Mouse (Mus musculus) limb, embryonic 14.5 days (tissue): ENCODE results near the gene Adcy2. TPM values are rescaled to one million over a fixed set of nuclear protein-coding genes. Genes with fewer than 3 reads are reported as not detected.

Experiments
- ATAC-seq: fragments of 200-750 bp; cut with Nextera tagmentation; 2 replicates; pipeline ENCODE4 v1.8.0; 2017; ENCODE audit warnings: low read depth, moderate number of reproducible peaks, moderate TSS enrichment; ENCODE audit not compliant: low FRiP score
- DNase-seq: peaks from one replicate; pipeline ENCODE4 v3.0.0-alpha.2; 2015; ENCODE audit warnings: low spot score
- H3K27ac ChIP-seq: fragments of 300-500 bp; sonication (generic); replicated peaks from 2 replicates; pipeline ENCODE4 v1.5.1; 2014; ENCODE audit warnings: low read depth, mild to moderate bottlenecking, low read length, moderate library complexity, mixed read lengths
- H3K27me3 ChIP-seq: fragments of 300-500 bp; sonication (generic); 2 replicates; pipeline ENCODE4 v1.6.1; 2014; ENCODE audit warnings: low read length, mixed read lengths; ENCODE audit not compliant: control insufficient read depth, insufficient read depth
- H3K36me3 ChIP-seq: fragments of 300-500 bp; sonication (generic); 2 replicates; pipeline ENCODE4 v1.6.1; 2014; ENCODE audit warnings: mild to moderate bottlenecking, low read length, moderate library complexity, mixed read lengths; ENCODE audit not compliant: control insufficient read depth, insufficient read depth
- H3K4me1 ChIP-seq: fragments of 300-500 bp; sonication (generic); 2 replicates; pipeline ENCODE4 v1.6.1; 2014; ENCODE audit warnings: antibody characterized with exemption, low read length, mixed read lengths; ENCODE audit not compliant: control insufficient read depth, insufficient read depth
- H3K4me2 ChIP-seq: fragments of 300-500 bp; sonication (generic); replicated peaks from 2 replicates; pipeline ENCODE4 v1.6.1; 2014; ENCODE audit warnings: low read depth, mild to moderate bottlenecking, low read length, moderate library complexity; ENCODE audit not compliant: severe bottlenecking
- H3K4me3 ChIP-seq: fragments of 300-500 bp; sonication (generic); replicated peaks from 2 replicates; pipeline ENCODE4 v1.5.1; 2014; ENCODE audit warnings: low read length
- H3K9ac ChIP-seq: fragments of 300-500 bp; sonication (generic); 2 replicates; pipeline ENCODE4 v1.6.1; 2014; ENCODE audit warnings: mild to moderate bottlenecking, low read depth, low read length, moderate library complexity; ENCODE audit not compliant: severe bottlenecking
- H3K9me3 ChIP-seq: fragments of 300-500 bp; sonication (generic); 2 replicates; pipeline ENCODE4 v1.6.1; 2016; ENCODE audit warnings: low read length; ENCODE audit not compliant: control insufficient read depth
- POLR2A ChIP-seq: fragments of 200-500 bp; IDR thresholded peaks from 2 replicates; pipeline ENCODE4 v1.8.0; 2012; ENCODE audit warnings: inconsistent platforms, mild to moderate bottlenecking, moderate library complexity, borderline replicate concordance; ENCODE audit not compliant: insufficient read depth, insufficient read length; ENCODE audit errors: extremely low read depth
- WGBS: fragments of 180-500 bp; shearing (Covaris S2); extraction: QIAGEN DNeasy Blood & Tissue Kit; methylation state at CpG from one replicate; pipeline ENCODE4 v1.1.7; 2014; 5-methylcytosine and 5-hydroxymethylcytosine counted together
- polyA plus RNA-seq, 2 experiments: library from polyadenylated mRNA; depleted of rRNA in 1 of 2; stranded (reverse) in 1 of 2; unstranded in 1 of 2; fragments of >200 nt; fragmentation: Nextera tagmentation in 1 of 2; extraction: Ambion mirVana in 1 of 2; gene quantifications; 2 replicates each; pipeline versions ENCODE4 v1.2.1 to v1.2.3; 2012 to 2014

Adcy2 gene
- polyA plus RNA-seq, 2 experiments, result 12.8 to 16.0 TPM

GRCm38 (mm10) chr13:68902708-68903107 lies 96.6 kb downstream of the Adcy2 start:
- no peaks in the 10 kb centered on the region for H3K36me3 ChIP-seq
- no peak for DNase-seq
- 100% methylated on average over 1 of the region's 1 CpGs for WGBS
- no peaks in the 10 kb centered on the region for H3K9me3 ChIP-seq
- no peak for TF ChIP-seq POLR2A
- H3K4me3 ChIP-seq, result no peak overlapping the region
- H3K4me1 ChIP-seq, result no peaks in the 10 kb centered on the region
- H3K4me2 ChIP-seq, result no peak overlapping the region
- no peaks in the 10 kb centered on the region for H3K27me3 ChIP-seq
- no peak for ATAC-seq
- no peak overlapping the region for H3K27ac ChIP-seq
- no peak overlapping the region for H3K9ac ChIP-seq

DNA sequence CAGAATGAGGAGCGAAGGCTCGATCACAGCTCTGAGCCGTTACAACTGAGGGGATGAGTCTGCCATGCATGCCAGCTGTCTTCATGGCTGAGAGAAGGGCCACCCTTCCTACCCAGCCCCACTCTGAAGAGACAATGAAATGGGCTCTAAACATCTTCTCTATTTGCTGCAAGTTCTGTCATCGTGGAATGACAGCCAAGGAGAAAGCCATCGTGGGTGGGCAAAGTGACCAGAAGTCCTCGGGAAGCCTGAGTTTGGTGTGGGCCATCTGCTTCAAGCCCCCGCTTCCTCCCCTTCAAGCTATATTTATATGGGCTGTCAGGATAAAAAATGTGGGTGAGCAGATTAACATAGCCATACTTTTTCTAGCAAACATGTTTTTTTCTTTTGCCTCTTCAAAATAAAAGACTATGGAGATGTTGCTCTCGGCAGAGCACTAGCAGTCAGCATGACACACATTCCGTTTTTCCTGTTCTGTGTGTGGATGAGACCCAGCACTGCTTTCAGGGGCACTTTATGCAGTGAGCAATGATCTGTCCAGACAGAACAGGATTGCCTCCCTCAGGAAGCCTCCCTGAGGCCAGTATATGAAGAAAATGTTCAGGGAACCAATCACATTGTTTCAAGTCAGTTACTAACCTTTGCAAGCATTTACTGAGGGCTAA lies 109.3 kb downstream of the Adcy2 start:
- no peak for ATAC-seq
- Histone ChIP-seq H3K27me3 (no peaks in the 10 kb centered on the region), H3K36me3 (peaks cover 7% of the 10 kb centered on the region; the same call in 1 of the 2 replicates), H3K4me2 (no peak overlapping the region), H3K9me3 (no peaks in the 10 kb centered on the region), H3K4me1 (no peaks in the 10 kb centered on the region), H3K27ac (no peak overlapping the region), H3K4me3 (no peak overlapping the region), H3K9ac (no peak overlapping the region)
- TF ChIP-seq POLR2A, result no peak
- DNase-seq, result no peak
- WGBS, result 81% methylated on average over 9 of the region's 9 CpGs

DNA sequence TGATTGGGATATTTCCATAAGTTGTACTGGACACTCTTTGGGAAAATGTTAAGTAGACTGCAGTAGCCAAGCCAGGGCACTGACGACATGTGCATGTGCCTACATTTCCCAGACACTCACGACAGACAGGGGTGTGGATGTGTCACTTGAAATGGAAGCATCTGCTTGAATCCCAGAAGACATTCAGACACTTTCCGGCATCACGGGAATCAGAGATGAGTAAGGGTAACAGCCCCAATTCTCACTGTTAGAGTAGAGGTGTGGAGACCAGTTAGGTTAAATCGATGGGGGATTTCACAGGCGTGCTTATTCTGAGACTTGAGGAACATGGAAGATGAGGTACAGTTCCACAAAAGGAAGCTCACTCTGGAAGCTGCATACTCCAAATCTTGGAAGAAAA lies 130.6 kb downstream of the Adcy2 start:
- Histone ChIP-seq H3K4me2 (no peak overlapping the region), H3K27ac (no peak overlapping the region), H3K4me1 (no peaks in the 10 kb centered on the region), H3K27me3 (no peaks in the 10 kb centered on the region), H3K9me3 (no peaks in the 10 kb centered on the region), H3K9ac (no peak overlapping the region), H3K4me3 (no peak overlapping the region), H3K36me3 (no peaks in the 10 kb centered on the region)
- 93% methylated on average over 6 of the region's 6 CpGs for WGBS
- no peak for TF ChIP-seq POLR2A
- ATAC-seq (no peak), DNase-seq (no peak)

GRCm38 (mm10) chr13:68867940-68868655 lies 131.2 kb downstream of the Adcy2 start:
- DNase-seq (no peak), ATAC-seq (no peak)
- Histone ChIP-seq H3K9ac (no peak overlapping the region), H3K27me3 (no peaks in the 10 kb centered on the region), H3K4me2 (no peak overlapping the region), H3K36me3 (no peaks in the 10 kb centered on the region), H3K9me3 (no peaks in the 10 kb centered on the region), H3K4me3 (no peak overlapping the region), H3K27ac (no peak overlapping the region), H3K4me1 (no peaks in the 10 kb centered on the region)
- WGBS, result 68% methylated on average over 1 of the region's 1 CpGs
- no peak for TF ChIP-seq POLR2A

DNA sequence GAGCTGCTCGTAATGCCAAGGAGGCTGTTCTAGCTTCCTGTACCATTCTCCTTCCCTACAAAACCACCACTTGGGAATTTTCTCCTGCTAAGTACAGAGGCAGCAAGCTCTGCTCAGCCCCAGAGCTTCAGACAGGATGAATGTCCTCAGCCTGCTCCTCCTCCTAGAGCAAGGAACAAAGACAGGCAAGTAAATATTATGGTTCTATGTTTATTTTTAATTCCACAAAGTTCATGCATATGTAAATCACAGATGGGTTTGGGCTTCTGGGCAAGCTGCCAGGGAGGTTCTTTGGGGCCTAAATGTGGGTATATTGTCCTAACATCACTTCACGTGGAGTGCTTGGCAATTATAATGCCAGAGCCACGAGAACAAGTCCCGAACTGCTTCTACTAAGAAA lies 139.3 kb downstream of the Adcy2 start:
- ATAC-seq, result no peak
- Histone ChIP-seq H3K27ac (no peak overlapping the region), H3K4me2 (no peak overlapping the region), H3K4me1 (no peaks in the 10 kb centered on the region), H3K4me3 (no peak overlapping the region), H3K9ac (no peak overlapping the region), H3K27me3 (no peaks in the 10 kb centered on the region), H3K9me3 (no peaks in the 10 kb centered on the region), H3K36me3 (no peaks in the 10 kb centered on the region)
- TF ChIP-seq POLR2A, result no peak
- no peak for DNase-seq
- WGBS, result 61% methylated on average over 4 of the region's 4 CpGs
